Mouse (Mus musculus): ENCODE data around the gene Treml4. TPM values are rescaled to one million over a fixed set of nuclear protein-coding genes. Genes with fewer than 3 reads are reported as not detected.
A peak's percentile ranks its signal among the peaks of the same experiment; 100 is the strongest.

Treml4 gene
- polyA plus RNA-seq, 1 experiment from 2014 or later = 2.2 TPM

- TF ChIP-seq CTCF (IDR thresholded peaks at IDR 0.05; ENCODE audit: low read depth) = no peak
- H3K4me2 ChIP-seq (replicated peaks; ENCODE audit: low read depth) = no peak overlapping the region
- H3K27me3 ChIP-seq (replicated peaks; ENCODE audit: control insufficient read depth, insufficient read depth, low read length) = no peaks in the 10 kb centered on the region
- no peaks in the 10 kb centered on the region for H3K9me3 ChIP-seq (ENCODE audit: control insufficient read depth)
- H3K27ac ChIP-seq (ENCODE audit: low read depth, low read length) = no peak overlapping the region
- no peaks in the 10 kb centered on the region for H3K4me1 ChIP-seq (replicated peaks; ENCODE audit: control insufficient read depth, insufficient read depth, low read length)
- no peak overlapping the region for H3K4me3 ChIP-seq (ENCODE audit: low read depth, low read length)
- no peak overlapping the region for H3K9ac ChIP-seq (ENCODE audit: low read depth, low read length)
- ATAC-seq = peak; percentile 59
- no peaks in the 10 kb centered on the region for H3K36me3 ChIP-seq (ENCODE audit: control insufficient read depth, insufficient read depth)
Observed at GRCm38 (mm10) chr17:48256575-48256974, 7.5 kb upstream of the Treml4 start.

GRCm38 (mm10) chr17:48261868-48262267 lies 2.2 kb upstream of the Treml4 start:
- no peak for ATAC-seq
- no peak overlapping the region for H3K4me3 ChIP-seq (ENCODE audit: low read depth, low read length)
- no peaks in the 10 kb centered on the region for H3K27me3 ChIP-seq (replicated peaks; ENCODE audit: control insufficient read depth, insufficient read depth, low read length)
- H3K9me3 ChIP-seq (ENCODE audit: control insufficient read depth) = no peaks in the 10 kb centered on the region
- H3K4me1 ChIP-seq (replicated peaks; ENCODE audit: control insufficient read depth, insufficient read depth, low read length) = peaks cover 10% of the 10 kb centered on the region; the same call in 1 of the 2 replicates
- H3K36me3 ChIP-seq (ENCODE audit: control insufficient read depth, insufficient read depth) = no peaks in the 10 kb centered on the region
- no peak for TF ChIP-seq CTCF (IDR thresholded peaks at IDR 0.05; ENCODE audit: low read depth)
- no peak overlapping the region for H3K4me2 ChIP-seq (replicated peaks; ENCODE audit: low read depth)
- WGBS = 61% methylated on average over 2 of the region's 2 CpGs
- no peak overlapping the region for H3K9ac ChIP-seq (ENCODE audit: low read depth, low read length)
- no peak overlapping the region for H3K27ac ChIP-seq (ENCODE audit: low read depth, low read length)

- ATAC-seq = no peak
- WGBS = 93% methylated on average over 7 of the region's 7 CpGs
- TF ChIP-seq CTCF (IDR thresholded peaks at IDR 0.05; ENCODE audit: low read depth) = no peak
- Histone ChIP-seq H3K4me2 (replicated peaks; ENCODE audit: low read depth) (no peak overlapping the region), H3K4me1 (replicated peaks; ENCODE audit: control insufficient read depth, insufficient read depth, low read length) (peaks cover 16% of the 10 kb centered on the region), H3K4me3 (ENCODE audit: low read depth, low read length) (no peak overlapping the region), H3K9me3 (ENCODE audit: control insufficient read depth) (no peaks in the 10 kb centered on the region), H3K36me3 (ENCODE audit: control insufficient read depth, insufficient read depth) (no peaks in the 10 kb centered on the region), H3K27me3 (replicated peaks; ENCODE audit: control insufficient read depth, insufficient read depth, low read length) (no peaks in the 10 kb centered on the region), H3K9ac (ENCODE audit: low read depth, low read length) (no peak overlapping the region), H3K27ac (ENCODE audit: low read depth, low read length) (no peak overlapping the region)
Observed at GRCm38 (mm10) chr17:48264662-48265061, 567 bp downstream of the Treml4 start.

GRCm38 (mm10) chr17:48266138-48266537 lies 2.0 kb downstream of the Treml4 start:
- H3K27me3 ChIP-seq (replicated peaks; ENCODE audit: control insufficient read depth, insufficient read depth, low read length) = no peaks in the 10 kb centered on the region
- no peak overlapping the region for H3K4me3 ChIP-seq (ENCODE audit: low read depth, low read length)
- 2% methylated on average over 2 of the region's 2 CpGs for WGBS
- no peaks in the 10 kb centered on the region for H3K9me3 ChIP-seq (ENCODE audit: control insufficient read depth)
- no peak overlapping the region for H3K9ac ChIP-seq (ENCODE audit: low read depth, low read length)
- H3K4me1 ChIP-seq (replicated peaks; ENCODE audit: control insufficient read depth, insufficient read depth, low read length) = peaks cover 16% of the 10 kb centered on the region
- no peaks in the 10 kb centered on the region for H3K36me3 ChIP-seq (ENCODE audit: control insufficient read depth, insufficient read depth)
- H3K4me2 ChIP-seq (replicated peaks; ENCODE audit: low read depth) = no peak overlapping the region; the same call in 1 of the 2 replicates
- no peak for TF ChIP-seq CTCF (IDR thresholded peaks at IDR 0.05; ENCODE audit: low read depth)
- H3K27ac ChIP-seq (ENCODE audit: low read depth, low read length) = no peak overlapping the region
- no peak for ATAC-seq

- Histone ChIP-seq H3K9ac (ENCODE audit: low read depth, low read length) (no peak overlapping the region), H3K27ac (ENCODE audit: low read depth, low read length) (no peak overlapping the region), H3K4me1 (replicated peaks; ENCODE audit: control insufficient read depth, insufficient read depth, low read length) (peaks cover 16% of the 10 kb centered on the region), H3K4me3 (ENCODE audit: low read depth, low read length) (no peak overlapping the region), H3K27me3 (replicated peaks; ENCODE audit: control insufficient read depth, insufficient read depth, low read length) (no peaks in the 10 kb centered on the region), H3K4me2 (replicated peaks; ENCODE audit: low read depth) (no peak overlapping the region; the same call in 1 of the 2 replicates), H3K9me3 (ENCODE audit: control insufficient read depth) (no peaks in the 10 kb centered on the region), H3K36me3 (ENCODE audit: control insufficient read depth, insufficient read depth) (no peaks in the 10 kb centered on the region)
- no peak for TF ChIP-seq CTCF (IDR thresholded peaks at IDR 0.05; ENCODE audit: low read depth)
- peak; percentile 36; the same call in 1 of the 2 replicates for ATAC-seq
- WGBS = 11% methylated on average over 2 of the region's 2 CpGs
Observed at GRCm38 (mm10) chr17:48266610-48267304, 2.7 kb downstream of the Treml4 start.

GRCm38 (mm10) chr17:48267591-48267990 lies 3.5 kb downstream of the Treml4 start:
- no peaks in the 10 kb centered on the region for H3K27me3 ChIP-seq (replicated peaks; ENCODE audit: control insufficient read depth, insufficient read depth, low read length)
- no peak overlapping the region for H3K9ac ChIP-seq (ENCODE audit: low read depth, low read length)
- WGBS = 47% methylated on average over 1 of the region's 1 CpGs
- peaks cover 16% of the 10 kb centered on the region for H3K4me1 ChIP-seq (replicated peaks; ENCODE audit: control insufficient read depth, insufficient read depth, low read length)
- no peaks in the 10 kb centered on the region for H3K36me3 ChIP-seq (ENCODE audit: control insufficient read depth, insufficient read depth)
- H3K27ac ChIP-seq (ENCODE audit: low read depth, low read length) = no peak overlapping the region
- no peak for TF ChIP-seq CTCF (IDR thresholded peaks at IDR 0.05; ENCODE audit: low read depth)
- H3K4me3 ChIP-seq (ENCODE audit: low read depth, low read length) = no peak overlapping the region
- ATAC-seq = no peak
- H3K9me3 ChIP-seq (ENCODE audit: control insufficient read depth) = no peaks in the 10 kb centered on the region
- no peak overlapping the region for H3K4me2 ChIP-seq (replicated peaks; ENCODE audit: low read depth)
